Mouse (Mus musculus): ENCODE measurements at regions not wholly inside any gene's neighbourhood (a gene's known extent, or its start where the extent isn't known, plus 50 kb on each side); places are given as distances from the start of the nearest gene placed in this dataset.

GRCm38 (mm10) chr4:9031634-9032033 lies 792.8 kb upstream of the Car8 start:
- no peak for DNase-seq

DNA sequence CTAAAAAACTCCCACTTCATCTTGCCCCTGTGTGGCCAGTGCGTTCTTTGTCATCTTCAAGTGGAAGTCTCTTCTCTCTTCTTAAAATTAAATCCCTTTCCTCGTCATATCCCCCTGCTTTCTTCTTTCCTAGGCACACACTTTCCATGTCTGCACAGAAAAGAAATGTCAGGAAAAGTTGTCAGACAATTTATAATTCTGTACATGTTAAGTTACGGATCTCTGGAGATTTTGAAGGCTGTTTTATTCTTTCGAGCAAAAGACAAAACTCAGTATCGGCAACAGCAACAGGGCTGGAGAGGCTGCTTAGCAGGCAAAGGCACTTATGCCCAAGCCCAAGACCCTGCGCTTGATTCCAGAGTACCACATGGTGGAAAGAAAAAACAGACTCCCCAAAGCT lies 790.1 kb upstream of the Car8 start:
- DNase-seq: no peak

GRCm38 (mm10) chr4:9028475-9028874 lies 789.6 kb upstream of the Car8 start:
- peak in 1 of 2 experiments; percentile 19 for DNase-seq

- peak; percentile 73 to 93 for DNase-seq
Measured at GRCm38 (mm10) chr4:9027798-9028404, 789.1 kb upstream of the Car8 start.

DNA sequence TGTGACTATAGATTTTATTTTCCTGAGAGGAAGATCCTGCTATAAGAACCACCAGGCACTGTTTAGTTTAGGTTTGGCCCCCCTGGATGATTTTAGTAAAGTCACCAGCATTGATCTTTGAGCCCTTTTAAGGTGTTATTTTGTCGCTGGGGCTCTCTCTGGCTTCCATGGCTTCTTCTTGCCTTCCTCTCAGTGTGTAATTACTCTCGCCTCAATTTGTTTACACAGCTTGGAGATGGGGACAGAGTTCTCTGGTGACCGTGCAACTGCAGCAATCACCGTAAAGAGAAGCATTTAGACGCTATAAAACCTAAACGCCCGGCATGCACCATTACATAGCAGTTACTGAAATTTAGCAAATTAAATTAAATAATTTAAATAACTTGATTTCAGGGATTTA lies 788.5 kb upstream of the Car8 start:
- DNase-seq: no peak

DNA sequence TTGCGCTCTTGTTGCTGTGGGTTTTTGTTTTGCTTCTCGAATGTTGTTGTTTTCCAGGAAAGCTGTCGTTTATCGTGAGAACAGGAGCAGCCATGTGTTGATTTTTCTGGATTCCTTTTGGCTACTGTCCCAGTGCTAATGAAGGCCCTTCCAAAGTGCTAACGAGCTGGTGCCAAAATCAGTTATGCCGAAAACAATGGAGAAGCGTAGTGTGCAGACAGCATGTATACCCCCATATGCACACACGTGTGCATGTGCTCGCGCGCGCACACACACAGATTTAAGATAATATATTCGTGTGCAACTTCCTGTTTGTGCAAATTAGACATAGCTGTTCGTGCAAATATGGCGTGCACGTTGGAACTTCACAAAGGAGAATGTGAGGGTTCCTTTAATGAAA lies 788.0 kb upstream of the Car8 start:
- DNase-seq: no peak

GRCm38 (mm10) chr4:9025821-9026470 lies 787.1 kb upstream of the Car8 start:
- DNase-seq: peak; percentile 36 to 57

DNA sequence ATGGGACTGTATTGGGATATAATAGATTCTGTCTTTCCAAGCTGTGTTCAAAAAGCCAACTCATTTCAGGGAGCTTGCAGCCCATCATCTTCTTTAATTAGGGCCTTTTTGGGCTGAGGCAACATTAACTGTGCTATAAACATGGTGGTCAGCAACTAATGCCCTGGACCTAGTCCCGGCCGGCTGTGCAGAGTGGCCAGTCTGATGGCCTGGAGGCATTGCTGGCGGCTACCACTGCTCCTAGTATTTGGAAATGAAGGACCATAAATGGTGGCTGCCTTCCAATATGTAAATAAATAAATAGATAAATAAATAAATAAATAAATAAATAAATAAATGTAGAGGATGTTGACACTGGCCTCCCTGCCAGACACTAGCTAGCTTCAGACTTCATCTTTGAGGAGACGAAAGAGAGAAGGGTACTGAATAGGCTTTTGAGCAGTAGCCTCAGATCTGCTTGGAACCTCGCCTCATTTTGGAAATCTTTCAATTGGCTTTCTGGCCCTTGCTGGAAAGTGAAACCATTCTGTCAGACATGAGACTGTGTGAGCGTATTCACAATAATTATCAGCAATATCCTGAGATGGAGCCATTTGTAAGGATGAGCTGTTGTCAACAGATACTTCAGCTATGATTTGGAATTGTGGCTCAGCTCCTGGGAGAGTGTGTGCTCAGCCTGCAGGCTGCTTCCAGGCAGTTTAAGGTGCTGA lies 785.5 kb upstream of the Car8 start:
- DNase-seq: no peak

- no peak for DNase-seq
Measured at GRCm38 (mm10) chr4:9019241-9020110, 780.6 kb upstream of the Car8 start.

DNA sequence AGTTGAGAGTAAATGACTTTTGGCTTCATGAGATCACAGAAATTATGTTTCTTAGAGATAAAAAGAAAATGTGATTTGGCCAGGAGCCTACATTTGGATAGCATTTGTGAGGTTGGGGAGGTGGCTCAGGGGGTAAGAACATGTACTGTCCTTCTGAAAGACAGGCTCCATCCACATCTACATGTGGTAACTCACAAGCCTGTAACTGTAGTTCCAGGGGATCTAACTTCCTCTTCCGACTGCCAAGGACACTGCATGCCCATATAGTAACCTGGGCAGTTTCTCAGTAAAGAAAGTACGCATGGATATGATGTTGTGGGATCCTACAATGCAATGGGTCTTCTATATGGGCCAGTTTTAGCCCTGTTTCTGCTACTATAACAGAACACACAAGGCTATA lies 779.4 kb upstream of the Car8 start:
- DNase-seq: no peak

GRCm38 (mm10) chr4:9016504-9017040 lies 777.7 kb upstream of the Car8 start:
- DNase-seq: no peak

DNA sequence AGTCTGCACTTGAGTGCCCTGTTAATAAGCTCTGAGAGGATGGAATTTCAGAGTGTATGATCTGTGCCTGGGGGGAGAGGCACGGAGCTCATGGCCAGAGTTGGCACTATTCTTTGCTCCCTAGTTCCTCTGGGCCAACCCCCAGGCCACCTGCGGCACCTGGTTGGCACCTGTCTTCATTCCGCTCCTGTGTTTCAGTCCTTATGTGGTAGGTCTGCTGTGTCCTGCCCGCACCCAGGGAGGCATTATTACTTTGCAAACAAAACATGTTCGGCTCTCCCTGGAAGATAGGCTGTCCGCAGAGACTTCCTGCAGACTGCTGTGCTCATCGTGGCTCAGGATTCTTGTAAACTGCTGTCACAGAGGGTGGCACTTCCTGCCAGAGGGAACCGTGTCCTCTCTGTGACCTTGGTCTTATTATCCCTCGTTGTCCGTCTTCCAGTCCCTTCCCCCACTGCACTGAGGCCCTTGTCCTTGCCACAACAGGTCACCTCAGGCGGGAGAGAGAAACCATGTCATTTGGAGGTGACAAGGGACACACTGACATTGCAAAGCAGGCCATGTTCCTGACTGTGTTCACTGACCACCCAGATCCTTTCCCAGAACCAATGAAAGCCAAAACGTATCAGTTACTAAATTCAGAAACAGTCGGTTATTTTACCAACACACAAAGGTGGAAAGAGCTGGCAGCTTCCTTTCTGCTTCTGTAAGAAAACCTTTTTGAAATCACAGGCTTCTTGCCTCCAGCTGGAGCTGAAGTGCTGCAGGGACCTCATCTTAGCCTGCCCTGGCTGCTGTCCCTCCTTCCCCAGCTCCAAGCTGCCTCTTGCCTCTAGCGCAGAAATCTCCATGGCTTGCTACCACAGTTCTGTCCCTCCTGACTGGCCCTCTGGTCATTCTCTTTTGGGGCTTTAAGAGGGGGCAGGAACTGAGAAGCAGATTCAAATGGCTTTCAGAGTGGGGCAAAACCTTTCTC lies 777.0 kb upstream of the Car8 start:
- DNase-seq: peak; percentile 31 to 33

DNA sequence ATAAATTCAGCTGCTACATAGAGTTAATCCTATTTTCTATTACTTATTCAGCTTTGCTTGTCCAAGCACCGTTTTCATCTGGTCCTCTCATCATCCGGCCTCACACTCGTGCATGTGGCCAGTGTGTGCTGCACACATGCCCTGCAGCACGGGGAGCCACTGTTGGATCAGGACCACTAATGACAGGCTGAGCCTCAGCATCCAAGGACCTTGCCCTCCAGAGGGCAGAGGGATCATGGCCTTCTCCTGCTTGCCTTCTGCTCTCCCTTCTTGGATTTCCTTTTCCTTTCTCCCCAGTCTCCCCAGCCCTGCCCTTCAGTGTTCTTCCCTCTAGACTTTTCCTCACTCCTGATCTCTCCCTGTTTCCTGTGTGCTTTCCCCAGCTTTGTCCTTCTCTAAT lies 776.1 kb upstream of the Car8 start:
- no peak for DNase-seq

- DNase-seq: no peak
Measured at GRCm38 (mm10) chr4:9012787-9013186, 773.9 kb upstream of the Car8 start.

- no peak for DNase-seq
Measured at GRCm38 (mm10) chr4:9011952-9012351, 773.1 kb upstream of the Car8 start.

GRCm38 (mm10) chr4:9011129-9011518 lies 772.3 kb upstream of the Car8 start:
- DNase-seq: no peak

- no peak for DNase-seq
Measured at GRCm38 (mm10) chr4:9010381-9011128, 771.7 kb upstream of the Car8 start.

- DNase-seq: peak in 1 of 2 experiments; percentile 23
Measured at GRCm38 (mm10) chr4:9009656-9010055, 770.8 kb upstream of the Car8 start.

DNA sequence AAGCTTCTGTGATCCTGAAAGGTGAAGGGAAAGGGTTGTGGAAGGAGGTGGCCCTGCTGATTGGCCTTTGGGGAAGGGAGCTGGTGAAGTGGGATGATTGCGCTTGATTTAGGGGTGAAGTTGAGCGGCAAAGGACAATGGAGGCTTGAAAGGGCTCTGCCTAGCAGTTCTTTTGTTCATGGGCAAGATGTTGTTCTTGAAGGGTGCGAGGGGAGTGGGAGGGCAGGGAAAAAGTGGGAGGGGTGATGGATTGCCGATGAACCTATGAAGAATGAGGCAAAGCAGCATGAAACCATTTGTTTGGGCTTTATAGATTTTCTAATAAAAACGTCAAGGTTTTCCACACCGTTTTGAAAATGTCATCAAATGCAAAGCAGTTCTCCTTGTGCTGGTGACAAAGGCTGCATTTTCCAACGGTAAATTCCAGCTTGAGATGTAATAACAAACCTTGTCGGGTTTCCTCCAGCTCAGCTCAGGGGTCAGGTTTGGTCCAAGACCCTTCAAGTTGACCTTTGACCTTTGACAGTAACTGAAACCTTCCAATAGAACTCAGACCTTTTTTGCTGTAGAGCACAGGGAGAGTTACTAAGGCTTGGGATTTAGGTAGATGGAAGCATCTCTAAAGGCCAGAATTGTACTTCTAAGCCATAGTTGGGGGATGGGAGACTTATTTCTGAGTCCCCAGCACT lies 767.2 kb upstream of the Car8 start:
- DNase-seq: no peak

DNA sequence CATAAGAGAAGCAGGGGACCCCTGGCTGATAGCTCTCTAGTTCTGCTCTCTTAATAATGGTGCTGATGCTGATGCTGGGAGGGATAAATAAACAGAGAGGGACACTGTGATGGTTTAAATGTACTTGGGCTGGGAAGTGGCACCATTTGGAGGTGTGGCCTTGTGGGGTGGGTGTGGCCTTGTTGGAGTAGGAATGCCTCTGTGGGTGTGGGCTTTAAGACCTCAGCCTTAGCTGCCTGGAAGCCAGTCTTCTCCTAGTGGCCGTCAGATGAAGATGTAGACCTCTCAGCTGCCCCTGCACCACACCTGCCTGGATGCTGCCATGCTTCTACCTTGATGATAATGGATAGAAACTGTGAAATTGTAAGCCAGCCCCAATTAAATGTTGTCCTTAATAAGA lies 765.0 kb upstream of the Car8 start:
- DNase-seq: no peak

Measured in kidney, postnatal 36 days (tissue).